Comparison of ENCODE assay signal across 25 mouse cellular contexts in genomic region chr1:78507137-78507536, GRCm38 (mm10). TPM values are rescaled to one million over a fixed set of nuclear protein-coding genes. Genes with fewer than 3 reads are reported as not detected.
DNase-seq lines count a peak whose midpoint lies in the region; ATAC-seq and TF ChIP-seq lines count a peak whose summit lies in the region.
"Had no signal": no experiment of that assay in that cellular context is flagged by ENCODE, and none has a peak within 500 bp of the region (broad histone marks: within the 10 kb centered on the region; RNA-seq: fewer than 3 reads in every experiment).

No protein-coding gene starts in this region.

- no peak overlapping the region for H3K9ac ChIP-seq in lung, postnatal 0 days (replicated peaks; ENCODE audit: low read depth)
- H3K9ac ChIP-seq in intestine, embryonic 15.5 days: no peak overlapping the region
- no peak overlapping the region for H3K9ac ChIP-seq in intestine, postnatal 0 days (ENCODE audit: low read depth, low read length)
- H3K9ac ChIP-seq in stomach, postnatal 0 days (ENCODE audit: low read length): no peak overlapping the region
- H3K9ac ChIP-seq: embryonic facial prominence, embryonic 12.5 days; forebrain, embryonic 13.5 days; forebrain, embryonic 15.5 days had no signal

- no peaks in the 10 kb centered on the region for H3K36me3 ChIP-seq in lung, postnatal 0 days (ENCODE audit: insufficient read depth, low read length)
- no peaks in the 10 kb centered on the region for H3K36me3 ChIP-seq in intestine, embryonic 15.5 days
- H3K36me3 ChIP-seq in intestine, postnatal 0 days (ENCODE audit: control insufficient read depth, insufficient read depth): no peaks in the 10 kb centered on the region
- H3K36me3 ChIP-seq in stomach, postnatal 0 days (ENCODE audit: control insufficient read depth, insufficient read depth, low read length): no peaks in the 10 kb centered on the region
- H3K36me3 ChIP-seq: embryonic facial prominence, embryonic 10.5 days; embryonic facial prominence, embryonic 12.5 days; forebrain, embryonic 15.5 days had no signal

- H3K4me2 ChIP-seq in lung, postnatal 0 days (replicated peaks; ENCODE audit: low read depth, low read length): no peak overlapping the region
- H3K4me2 ChIP-seq in intestine, embryonic 15.5 days (replicated peaks): no peak overlapping the region
- no peak overlapping the region for H3K4me2 ChIP-seq in intestine, postnatal 0 days (replicated peaks; ENCODE audit: low read depth)
- H3K4me2 ChIP-seq in stomach, postnatal 0 days (replicated peaks; ENCODE audit: low read depth): no peak overlapping the region
- H3K4me2 ChIP-seq: embryonic facial prominence, embryonic 12.5 days; forebrain, embryonic 13.5 days; forebrain, embryonic 15.5 days had no signal

- DNase-seq in lung, postnatal 0 days (ENCODE audit: low spot score): peak; percentile 32
- no peak for DNase-seq in lung, adult 18-20 months
- DNase-seq in stomach, postnatal 0 days (ENCODE audit: low spot score): no peak
- no peak for DNase-seq in adrenal gland, postnatal 36 days
- DNase-seq in layer of hippocampus, adult 11-12 months (ENCODE audit: low spot score): no peak
- DNase-seq: adrenal gland, adult 2 months; adrenal gland, postnatal 10 days; adrenal gland, postnatal 25 days; cerebellum, adult 11-12 months; cerebellum, adult 2 months; cerebellum, adult 9-10 months; cerebellum, postnatal 10 days; cerebellum, postnatal 25 days had no signal

- no peak overlapping the region for H3K4me3 ChIP-seq in lung, postnatal 0 days (ENCODE audit: low read depth, low read length)
- H3K4me3 ChIP-seq in intestine, embryonic 15.5 days (replicated peaks): no peak overlapping the region
- no peak overlapping the region for H3K4me3 ChIP-seq in intestine, postnatal 0 days (ENCODE audit: low read depth, low read length)
- no peak overlapping the region for H3K4me3 ChIP-seq in stomach, postnatal 0 days (ENCODE audit: low read depth, low read length)
- H3K4me3 ChIP-seq: embryonic facial prominence, embryonic 10.5 days; embryonic facial prominence, embryonic 12.5 days; forebrain, embryonic 13.5 days; forebrain, embryonic 15.5 days had no signal

- WGBS in lung, postnatal 0 days: 21% methylated on average over 1 of the region's 1 CpGs
- 48% methylated on average over 1 of the region's 1 CpGs for WGBS in intestine, embryonic 15.5 days
- 18% methylated on average over 1 of the region's 1 CpGs for WGBS in intestine, postnatal 0 days
- WGBS in stomach, postnatal 0 days: 33% methylated on average over 1 of the region's 1 CpGs

- H3K4me1 ChIP-seq in lung, postnatal 0 days (ENCODE audit: insufficient read depth, low read depth, low read length): 0 out of 2 replicates have a peak, but pooled peaks cover 3% of the 10 kb centered on the region
- 0 out of 2 replicates have a peak, but pooled peaks cover 4% of the 10 kb centered on the region for H3K4me1 ChIP-seq in intestine, embryonic 15.5 days (replicated peaks)
- no peaks in the 10 kb centered on the region for H3K4me1 ChIP-seq in intestine, postnatal 0 days (replicated peaks; ENCODE audit: control insufficient read depth, insufficient read depth, low read length)
- no peaks in the 10 kb centered on the region for H3K4me1 ChIP-seq in stomach, postnatal 0 days (replicated peaks; ENCODE audit: control insufficient read depth, insufficient read depth)
- H3K4me1 ChIP-seq: forebrain, embryonic 15.5 days had no signal

- H3K9me3 ChIP-seq in lung, postnatal 0 days (ENCODE audit: low read length): no peaks in the 10 kb centered on the region
- H3K9me3 ChIP-seq in intestine, embryonic 15.5 days: no peaks in the 10 kb centered on the region
- no peaks in the 10 kb centered on the region for H3K9me3 ChIP-seq in intestine, postnatal 0 days (ENCODE audit: control insufficient read depth)
- H3K9me3 ChIP-seq in stomach, postnatal 0 days (ENCODE audit: control insufficient read depth, low read length): no peaks in the 10 kb centered on the region
- H3K9me3 ChIP-seq: embryonic facial prominence, embryonic 10.5 days; embryonic facial prominence, embryonic 12.5 days; forebrain, embryonic 13.5 days; forebrain, embryonic 15.5 days had no signal

- no peak for TF ChIP-seq EP300 in lung, postnatal 0 days (IDR thresholded peaks at IDR 0.05)
- no peak for TF ChIP-seq EP300 in stomach, postnatal 0 days (optimal IDR thresholded peaks at IDR 0.05)

- TF ChIP-seq CTCF in lung, postnatal 0 days (IDR thresholded peaks at IDR 0.05): no peak
- no peak for TF ChIP-seq CTCF in intestine, postnatal 0 days (IDR thresholded peaks at IDR 0.05; ENCODE audit: low read depth)
- TF ChIP-seq CTCF in stomach, postnatal 0 days (IDR thresholded peaks at IDR 0.05; ENCODE audit: low read depth): no peak

- H3K27ac ChIP-seq in lung, postnatal 0 days (ENCODE audit: low read length): no peak overlapping the region
- H3K27ac ChIP-seq in intestine, embryonic 15.5 days: no peak overlapping the region
- H3K27ac ChIP-seq in intestine, postnatal 0 days (ENCODE audit: low read depth, low read length): no peak overlapping the region
- no peak overlapping the region for H3K27ac ChIP-seq in stomach, postnatal 0 days (replicated peaks)
- H3K27ac ChIP-seq: embryonic facial prominence, embryonic 10.5 days; embryonic facial prominence, embryonic 12.5 days; forebrain, embryonic 13.5 days; forebrain, embryonic 15.5 days had no signal

- peak; percentile 37; the same call in 1 of the 2 replicates for ATAC-seq in lung, postnatal 0 days
- peak; percentile 77 for ATAC-seq in intestine, embryonic 15.5 days
- peak; percentile 81 for ATAC-seq in intestine, postnatal 0 days
- ATAC-seq in stomach, postnatal 0 days (ENCODE audit: low FRiP score, low TSS enrichment): 0 out of 2 replicates have a peak, but pooled peaks have one; percentile 32
- ATAC-seq in megakaryocyte progenitor cell, adult 5-6 weeks (replicated peaks; ENCODE audit: poor library complexity): no peak
- ATAC-seq: forebrain, embryonic 13.5 days; forebrain, embryonic 15.5 days had no signal

- H3K27me3 ChIP-seq in lung, postnatal 0 days (replicated peaks; ENCODE audit: insufficient read depth, low read length): no peaks in the 10 kb centered on the region
- no peaks in the 10 kb centered on the region for H3K27me3 ChIP-seq in intestine, embryonic 15.5 days (replicated peaks)
- H3K27me3 ChIP-seq in intestine, postnatal 0 days (replicated peaks; ENCODE audit: control insufficient read depth, insufficient read depth, low read length): 0 out of 2 replicates have a peak, but pooled peaks cover 6% of the 10 kb centered on the region
- H3K27me3 ChIP-seq in stomach, postnatal 0 days (ENCODE audit: control insufficient read depth, insufficient read depth, low read length): no peaks in the 10 kb centered on the region
- H3K27me3 ChIP-seq: forebrain, embryonic 15.5 days had no signal

RNA-seq across cellular contexts. Expression of gene Mogat1, which starts 3.7 kb away (rescaled TPM):
- polyA plus RNA-seq in lung, postnatal 0 days (2015; fragmentation: Nextera tagmentation; extraction: Ambion mirVana): 0.88 and 1.2 TPM in 2 replicates
- not detected in 2 replicates for polyA plus RNA-seq in intestine, embryonic 15.5 days (2015; fragmentation: Nextera tagmentation; extraction: Ambion mirVana)
- 0.44 and 0.98 TPM in 2 replicates for polyA plus RNA-seq in intestine, postnatal 0 days (2015; fragmentation: Nextera tagmentation; extraction: Ambion mirVana)
- polyA plus RNA-seq in stomach, postnatal 0 days (2015; fragmentation: Nextera tagmentation; extraction: Ambion mirVana): 2.7 and 2.8 TPM in 2 replicates
- total RNA-seq in megakaryocyte progenitor cell, adult 5-6 weeks (2015): not detected in 2 replicates
- not detected in 2 replicates for total RNA-seq in megakaryocyte progenitor cell, adult 5-6 weeks (2017)
- 1 to 10 TPM; 2.1 to 3.1 TPM for total RNA-seq in adrenal gland, postnatal 36 days (2021)
- total RNA-seq: ES-E14, MEL had no signal
- polyA plus RNA-seq: C2C12; cortical plate, adult 2 months; forebrain, embryonic 11.5 days; forebrain, embryonic 15.5 days had no signal

RNA-seq across cellular contexts. Expression of gene BC035947, which starts 4.8 kb away (rescaled TPM):
- polyA plus RNA-seq in lung, postnatal 0 days (2015; fragmentation: Nextera tagmentation; extraction: Ambion mirVana): 0.17 TPM in 1 of 2 replicates, not detected in the other
- 0.45 and 0.56 TPM in 2 replicates for polyA plus RNA-seq in intestine, embryonic 15.5 days (2015; fragmentation: Nextera tagmentation; extraction: Ambion mirVana)
- 3.6 and 5.6 TPM in 2 replicates for polyA plus RNA-seq in intestine, postnatal 0 days (2015; fragmentation: Nextera tagmentation; extraction: Ambion mirVana)
- polyA plus RNA-seq in stomach, postnatal 0 days (2015; fragmentation: Nextera tagmentation; extraction: Ambion mirVana): 0.04 and 0.06 TPM in 2 replicates
- not detected in 2 replicates for total RNA-seq in megakaryocyte progenitor cell, adult 5-6 weeks (2015)
- total RNA-seq in megakaryocyte progenitor cell, adult 5-6 weeks (2017): not detected in 2 replicates
- under 1 TPM in 1 of 2 experiments, not detected in 1; 0.17 TPM for total RNA-seq in adrenal gland, postnatal 36 days (2021)
- total RNA-seq: MEL had no signal
- polyA plus RNA-seq: C2C12 had no signal

RNA-seq across cellular contexts. Expression of gene Farsb, which starts 18.4 kb away (rescaled TPM):
- polyA plus RNA-seq in lung, postnatal 0 days (2015; fragmentation: Nextera tagmentation; extraction: Ambion mirVana): 41.8 and 45.6 TPM in 2 replicates
- polyA plus RNA-seq in intestine, embryonic 15.5 days (2015; fragmentation: Nextera tagmentation; extraction: Ambion mirVana): 169 and 187 TPM in 2 replicates
- 59.2 and 61.5 TPM in 2 replicates for polyA plus RNA-seq in intestine, postnatal 0 days (2015; fragmentation: Nextera tagmentation; extraction: Ambion mirVana)
- polyA plus RNA-seq in stomach, postnatal 0 days (2015; fragmentation: Nextera tagmentation; extraction: Ambion mirVana): 77.8 and 81.5 TPM in 2 replicates
- 92.8 and 136 TPM in 2 replicates for total RNA-seq in megakaryocyte progenitor cell, adult 5-6 weeks (2015)
- total RNA-seq in megakaryocyte progenitor cell, adult 5-6 weeks (2017): 62.8 and 73.3 TPM in 2 replicates
- 10 to 100 TPM; 71.0 to 77.3 TPM for total RNA-seq in adrenal gland, postnatal 36 days (2021)
